Mouse (Mus musculus) CD4-positive, CD25-positive, alpha-beta regulatory T cell, adult 2 months (primary cell): ENCODE results near the gene Gpx4.

Experiments
- DNase-seq: peaks from one replicate; pipeline ENCODE4 v3.0.0-alpha.2; 2012; ENCODE audit warnings: low read depth, low spot score

Gene Gpx4

DNA sequence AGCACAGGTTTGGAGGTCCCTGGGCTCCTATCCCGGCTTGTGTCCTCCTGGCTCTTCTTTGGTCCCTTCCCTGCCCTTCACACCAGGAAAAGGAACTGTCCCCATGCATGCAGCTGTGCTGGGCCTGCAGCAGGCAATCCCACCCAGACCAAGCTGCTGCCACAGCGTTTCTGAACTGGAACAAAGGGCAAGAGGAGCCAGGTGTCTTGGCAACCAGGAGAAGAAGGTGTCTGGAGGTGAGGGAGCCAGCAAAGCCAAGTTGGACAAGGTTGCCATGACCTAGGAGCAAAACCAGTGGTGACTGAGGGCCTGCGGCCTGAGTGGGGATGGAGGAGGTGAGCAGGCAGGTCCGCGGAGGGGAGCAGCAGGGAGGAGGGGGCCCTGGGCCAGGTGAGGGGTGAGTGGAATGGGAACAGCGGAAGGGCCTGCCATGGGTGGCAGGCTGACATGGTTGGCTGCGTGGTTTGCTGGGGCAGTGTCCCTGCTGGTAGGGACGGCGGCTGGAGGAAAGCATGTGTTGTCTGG, at the start of gene Gpx4:
Gpx4 (plus strand) TSS at position 126 of the 525 bp plus-strand sequence.
- no peak for DNase-seq

DNA sequence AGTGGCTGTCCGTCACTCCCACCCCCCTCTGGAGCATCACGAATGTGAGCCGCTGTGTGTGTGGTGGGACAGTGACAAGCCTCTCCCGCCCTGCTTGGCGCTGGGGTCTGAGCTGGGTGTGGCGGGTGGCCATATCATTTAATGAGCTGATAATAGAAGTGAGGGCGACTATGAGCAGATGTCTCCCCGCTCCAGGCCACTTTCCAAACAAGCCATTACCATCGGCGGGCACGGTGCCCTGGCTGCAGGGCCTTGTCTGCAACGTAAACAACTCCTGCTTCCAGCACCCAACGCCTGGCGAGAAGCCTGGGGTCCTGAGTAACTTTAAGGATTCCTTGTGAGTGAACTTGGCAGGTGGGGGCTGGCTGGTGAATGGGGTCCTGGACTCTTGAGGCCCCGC, 49.1 kb upstream of the Gpx4 start:
- no peak for DNase-seq

DNA sequence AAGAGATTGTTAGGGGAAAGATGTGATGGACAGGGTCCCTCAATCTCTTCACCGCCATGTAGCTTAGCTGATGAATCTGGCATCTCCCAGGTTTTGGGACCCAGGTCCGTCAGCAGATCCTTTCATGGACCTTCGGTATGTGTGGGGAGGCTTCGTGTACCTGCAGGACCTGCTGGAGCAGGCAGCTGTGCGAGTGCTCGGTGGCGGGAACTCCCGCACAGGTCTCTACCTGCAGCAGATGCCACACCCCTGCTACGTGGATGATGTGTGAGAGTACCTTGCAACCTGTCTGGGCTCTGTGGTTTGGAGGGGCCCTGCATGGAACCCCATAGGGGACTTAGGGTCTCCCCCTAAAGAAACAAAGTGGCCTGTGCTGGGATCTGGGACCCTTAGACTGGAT, 45.0 kb upstream of the Gpx4 start:
- DNase-seq, result no peak

DNA sequence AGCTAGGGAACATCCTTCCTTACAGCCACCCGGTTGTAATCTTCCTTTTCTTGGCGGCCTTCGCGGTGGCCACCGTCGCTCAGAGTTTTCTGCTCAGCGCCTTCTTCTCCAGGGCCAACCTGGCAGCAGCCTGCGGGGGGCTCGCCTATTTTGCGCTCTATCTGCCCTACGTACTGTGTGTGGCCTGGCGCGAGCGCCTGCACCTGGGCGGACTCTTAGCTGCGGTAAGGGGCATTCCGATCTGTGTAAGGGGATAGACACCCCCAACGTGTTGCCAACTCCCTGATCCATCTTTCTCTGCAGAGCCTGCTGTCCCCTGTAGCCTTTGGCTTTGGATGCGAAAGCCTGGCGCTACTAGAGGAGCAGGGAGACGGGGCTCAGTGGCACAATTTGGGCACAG, 44.1 kb upstream of the Gpx4 start:
- no peak for DNase-seq

DNA sequence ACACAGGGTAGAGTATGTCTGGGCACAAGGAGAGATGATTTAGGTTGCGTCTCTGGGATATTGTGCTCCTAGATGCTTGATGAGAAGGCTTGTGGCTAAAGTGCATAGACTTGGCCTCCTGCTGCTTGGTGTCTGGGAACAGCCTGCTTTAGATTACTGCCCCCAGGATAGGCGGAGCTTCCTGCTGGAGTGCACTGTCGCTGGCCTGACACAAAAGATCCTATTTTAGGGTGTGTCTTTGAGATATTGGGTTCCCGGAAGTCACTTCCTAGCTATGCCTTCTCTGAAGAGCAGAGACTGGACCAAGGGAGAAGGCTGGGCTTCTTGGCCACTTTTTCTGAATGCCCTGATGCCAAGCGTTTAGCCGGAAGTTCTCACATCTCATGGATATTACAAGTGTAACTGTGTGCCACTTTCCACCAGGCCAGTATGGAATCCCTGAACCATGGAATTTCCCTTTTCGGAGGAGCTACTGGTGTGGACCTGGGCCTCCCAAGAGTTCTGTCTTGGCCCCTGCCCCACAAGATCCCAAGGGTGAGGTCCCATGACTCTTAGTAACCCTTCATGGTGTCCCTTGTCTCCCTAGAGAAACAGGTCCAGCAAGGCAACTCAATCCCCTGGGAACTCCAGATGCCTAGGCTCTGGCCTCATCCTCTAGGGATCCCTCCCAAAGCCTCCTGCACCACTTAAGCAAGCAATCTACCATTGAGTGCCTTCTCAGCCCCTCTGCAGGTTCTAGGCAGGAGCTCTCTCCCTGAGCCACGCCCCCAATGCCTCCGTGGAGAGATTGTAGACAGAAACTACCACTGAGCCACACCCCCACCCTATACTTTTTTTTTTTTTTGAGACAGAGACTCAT, 43.4 kb upstream of the Gpx4 start:
- DNase-seq, result no peak

DNA sequence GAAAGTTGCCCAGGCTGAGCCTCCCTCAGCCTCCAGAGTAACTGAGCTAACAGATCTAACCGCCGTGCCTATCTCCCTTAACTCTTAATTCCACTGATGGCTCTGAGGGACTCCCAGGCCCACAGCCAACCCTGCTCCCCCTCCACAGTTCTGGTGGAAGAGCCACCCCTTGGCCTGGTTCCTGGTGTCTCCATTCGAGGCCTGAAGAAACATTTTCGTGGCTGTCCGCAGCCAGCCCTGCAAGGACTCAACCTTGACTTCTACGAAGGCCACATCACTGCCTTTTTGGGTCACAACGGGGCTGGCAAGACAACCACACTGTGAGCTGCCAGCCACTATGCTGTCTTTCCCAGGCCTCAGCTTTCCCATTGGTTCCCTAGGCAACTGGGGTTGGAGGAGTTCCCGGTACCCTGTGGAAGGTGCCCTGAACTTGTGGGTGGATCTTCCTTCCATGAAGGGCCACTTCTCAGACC, 42.7 kb upstream of the Gpx4 start:
- no peak for DNase-seq

DNA sequence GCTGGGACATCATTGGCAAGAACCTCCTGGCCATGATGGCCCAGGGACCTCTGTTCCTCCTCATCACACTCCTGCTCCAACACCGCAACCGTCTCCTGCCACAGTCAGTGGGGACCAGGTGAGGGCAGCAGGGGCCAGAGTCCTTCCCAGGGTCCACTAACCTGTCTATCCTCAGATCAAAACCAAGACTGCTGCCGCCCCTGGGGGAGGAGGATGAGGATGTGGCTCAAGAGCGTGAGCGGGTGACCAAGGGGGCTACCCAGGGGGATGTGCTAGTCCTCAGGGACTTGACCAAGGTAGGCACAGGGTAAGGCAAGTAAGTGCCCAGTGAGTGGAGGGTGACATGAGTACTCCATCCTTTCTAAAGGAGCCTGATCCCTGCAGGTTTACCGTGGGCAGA, 35.2 kb upstream of the Gpx4 start:
- no peak for DNase-seq

DNA sequence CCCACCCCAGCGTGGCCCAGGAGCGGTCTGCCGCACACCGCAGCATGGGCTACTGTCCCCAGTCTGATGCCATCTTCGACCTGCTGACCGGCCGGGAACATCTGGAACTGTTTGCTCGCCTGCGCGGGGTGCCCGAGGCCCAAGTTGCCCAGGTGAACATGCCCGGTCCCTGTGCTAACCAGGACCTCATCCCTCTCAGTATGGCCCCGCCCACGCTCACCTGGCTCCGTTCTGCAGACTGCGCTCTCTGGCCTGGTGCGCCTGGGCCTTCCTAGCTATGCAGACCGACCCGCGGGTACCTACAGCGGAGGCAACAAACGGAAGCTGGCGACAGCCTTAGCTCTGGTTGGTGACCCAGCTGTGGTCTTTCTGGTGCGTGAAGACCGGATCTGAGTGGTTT, 33.4 kb upstream of the Gpx4 start:
- no peak for DNase-seq

DNA sequence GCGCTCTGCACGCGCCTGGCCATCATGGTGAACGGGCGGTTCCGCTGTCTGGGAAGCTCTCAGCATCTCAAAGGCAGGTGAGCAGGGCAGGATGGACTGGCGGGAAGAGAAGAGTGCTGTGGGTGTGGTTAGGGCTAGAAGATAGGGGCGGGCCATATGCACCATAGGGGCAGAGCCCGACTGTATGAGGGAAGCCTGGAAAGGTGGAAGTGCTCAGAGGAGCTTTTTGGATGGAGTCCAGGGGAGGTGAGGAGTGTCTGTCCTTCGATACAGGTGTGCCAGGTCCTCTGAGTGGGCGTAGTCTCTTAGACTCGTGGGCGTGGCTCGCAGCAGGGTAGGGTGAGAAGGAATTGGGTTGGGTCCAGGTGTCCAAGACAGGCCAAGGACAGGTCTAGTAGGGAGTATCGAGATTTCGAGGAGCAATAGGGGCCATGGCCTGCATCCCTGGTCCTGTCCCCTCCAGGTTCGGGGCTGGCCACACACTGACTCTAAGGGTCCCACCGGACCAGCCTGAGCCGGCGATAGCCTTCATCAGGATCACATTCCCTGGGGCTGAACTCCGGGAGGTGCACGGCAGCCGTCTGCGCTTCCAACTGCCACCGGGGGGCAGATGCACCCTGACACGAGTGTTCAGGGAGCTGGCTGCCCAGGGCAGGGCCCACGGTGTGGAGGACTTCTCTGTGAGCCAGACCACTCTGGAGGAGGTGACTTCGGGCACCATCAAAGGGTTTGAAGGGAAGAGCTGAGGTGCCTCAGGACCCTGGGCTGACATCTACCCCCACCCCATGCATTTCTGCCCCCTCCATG, 32.3 kb upstream of the Gpx4 start:
- DNase-seq, result peak; percentile 57

DNA sequence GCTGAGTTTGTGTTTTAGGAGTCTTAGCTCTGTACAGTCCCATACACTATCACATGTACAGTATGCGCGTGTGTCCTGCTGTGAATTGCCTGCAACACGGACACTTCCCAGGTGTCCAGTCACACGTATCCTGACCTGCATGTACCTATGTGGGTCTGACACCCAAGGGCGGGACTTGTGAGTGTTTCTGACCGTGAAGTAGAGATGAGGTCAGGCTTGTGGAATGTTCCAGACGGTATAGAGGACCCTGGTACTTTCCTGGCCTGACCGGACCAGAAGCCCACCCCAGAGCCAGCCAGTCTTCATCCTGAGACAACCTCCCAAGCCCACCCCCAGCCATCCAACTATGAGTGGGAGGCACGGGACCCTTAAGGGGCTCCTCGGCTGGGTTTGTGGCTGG, 31.4 kb upstream of the Gpx4 start:
- no peak for DNase-seq

DNA sequence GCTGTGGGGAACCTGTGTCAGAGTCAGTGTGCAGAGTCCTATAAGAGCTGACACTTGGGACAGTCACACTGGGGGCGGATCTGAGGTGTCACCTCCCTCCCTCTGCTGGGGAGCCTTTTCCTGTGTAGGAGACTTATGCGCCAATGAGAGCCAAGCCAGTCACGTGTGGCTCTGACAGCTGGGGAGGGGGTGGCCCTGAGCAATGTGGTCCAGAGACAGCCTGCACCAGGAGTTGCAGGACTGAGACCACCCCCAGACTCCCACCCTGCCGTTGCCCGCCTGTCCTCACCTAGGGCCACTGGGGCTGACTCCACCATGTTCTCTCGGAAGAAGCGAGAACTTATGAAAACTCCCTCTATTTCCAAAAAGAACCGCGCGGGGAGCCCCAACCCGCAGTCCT, 30.5 kb upstream of the Gpx4 start, which contains the start of gene Arhgap45:
Arhgap45 (plus strand) TSS at position 143 of the 400 bp plus-strand sequence.
- peak; percentile 93 for DNase-seq

DNA sequence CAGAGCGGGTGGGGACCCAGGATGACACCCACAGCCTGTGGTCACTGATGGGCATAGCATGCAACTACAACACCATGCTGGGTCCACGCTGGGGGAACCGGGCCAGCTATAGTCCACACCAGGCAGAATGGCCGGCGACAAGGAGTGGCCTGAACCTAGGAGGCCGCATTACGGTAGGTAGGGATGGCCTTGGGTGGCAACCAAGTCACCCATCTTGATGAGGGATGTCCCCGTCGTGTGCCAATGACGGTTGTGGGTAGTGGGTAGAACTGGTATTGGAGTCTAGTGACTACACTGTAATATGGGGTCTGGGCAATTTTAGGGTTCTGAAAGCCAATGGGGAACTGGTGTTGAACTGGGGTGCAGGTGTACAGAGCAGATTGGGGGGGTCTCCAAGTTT, 30.0 kb upstream of the Gpx4 start:
- DNase-seq, result peak; percentile 71

DNA sequence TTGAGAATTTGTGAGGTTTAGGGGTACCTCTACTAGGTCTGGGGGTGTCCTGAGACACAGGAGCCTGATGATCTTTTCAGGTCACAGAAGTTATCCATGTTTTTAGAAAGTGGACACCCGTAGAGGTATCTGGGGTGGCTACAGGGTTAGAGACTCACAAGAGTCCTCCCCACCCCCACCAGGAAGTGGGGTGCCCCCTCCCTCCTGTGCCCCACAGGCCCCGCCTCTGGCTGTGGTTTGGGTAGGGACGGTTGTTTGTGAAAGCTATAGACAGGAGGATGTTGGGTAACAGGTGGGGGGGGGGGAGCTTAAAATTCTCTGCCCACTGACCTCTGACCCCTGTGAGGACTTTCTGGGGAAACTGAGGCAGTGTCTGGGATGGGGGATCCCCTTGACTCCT, 29.6 kb upstream of the Gpx4 start:
- peak; percentile 94 for DNase-seq

DNA sequence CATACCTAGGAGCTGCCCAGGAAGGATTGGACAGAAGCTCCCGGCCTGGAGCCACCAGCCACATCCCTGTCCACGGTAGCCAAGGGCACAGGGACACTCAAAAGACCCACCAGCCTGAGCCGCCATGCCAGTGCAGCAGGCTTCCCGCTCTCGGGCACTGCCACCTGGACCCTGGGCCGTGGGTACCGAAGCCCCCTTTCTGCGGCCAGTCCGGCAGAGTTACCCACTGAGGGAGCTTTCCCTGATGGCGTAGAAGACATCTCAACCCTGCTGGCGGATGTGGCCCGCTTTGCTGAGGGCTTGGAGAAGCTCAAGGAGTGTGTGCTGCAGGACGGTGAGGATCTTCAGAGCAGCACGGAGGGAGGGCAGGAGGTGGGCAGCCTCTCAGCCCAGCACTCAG, 29.2 kb upstream of the Gpx4 start:
- DNase-seq, result peak; percentile 65

DNA sequence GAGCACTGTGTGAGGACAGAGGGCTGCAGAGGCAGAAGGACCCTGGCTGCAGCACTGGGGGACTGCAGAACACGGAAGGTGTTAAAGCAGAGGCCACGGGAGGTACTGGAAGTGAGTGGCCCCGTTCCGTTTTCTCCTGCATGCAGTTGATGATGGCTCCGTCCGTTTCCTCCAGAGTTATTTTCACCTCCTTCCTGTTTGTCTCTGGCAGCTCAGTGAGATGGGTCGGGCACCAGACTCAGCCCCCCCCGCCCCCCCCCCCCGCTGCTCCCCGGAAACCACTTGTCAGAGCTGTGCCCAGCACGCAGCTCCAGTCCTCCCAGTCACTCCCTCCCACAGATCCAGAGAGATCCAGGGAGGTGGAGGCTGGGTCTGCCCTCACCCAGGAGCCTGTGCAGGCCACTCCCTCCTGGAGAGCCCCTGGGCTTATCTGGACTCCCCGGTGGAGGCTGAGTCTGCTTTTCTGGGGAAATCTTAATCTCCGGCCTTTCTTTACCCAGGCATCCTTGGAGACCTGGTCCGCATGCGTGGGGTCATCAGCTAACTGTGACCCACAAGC, 28.1 kb upstream of the Gpx4 start:
- peak; percentile 77 for DNase-seq

DNA sequence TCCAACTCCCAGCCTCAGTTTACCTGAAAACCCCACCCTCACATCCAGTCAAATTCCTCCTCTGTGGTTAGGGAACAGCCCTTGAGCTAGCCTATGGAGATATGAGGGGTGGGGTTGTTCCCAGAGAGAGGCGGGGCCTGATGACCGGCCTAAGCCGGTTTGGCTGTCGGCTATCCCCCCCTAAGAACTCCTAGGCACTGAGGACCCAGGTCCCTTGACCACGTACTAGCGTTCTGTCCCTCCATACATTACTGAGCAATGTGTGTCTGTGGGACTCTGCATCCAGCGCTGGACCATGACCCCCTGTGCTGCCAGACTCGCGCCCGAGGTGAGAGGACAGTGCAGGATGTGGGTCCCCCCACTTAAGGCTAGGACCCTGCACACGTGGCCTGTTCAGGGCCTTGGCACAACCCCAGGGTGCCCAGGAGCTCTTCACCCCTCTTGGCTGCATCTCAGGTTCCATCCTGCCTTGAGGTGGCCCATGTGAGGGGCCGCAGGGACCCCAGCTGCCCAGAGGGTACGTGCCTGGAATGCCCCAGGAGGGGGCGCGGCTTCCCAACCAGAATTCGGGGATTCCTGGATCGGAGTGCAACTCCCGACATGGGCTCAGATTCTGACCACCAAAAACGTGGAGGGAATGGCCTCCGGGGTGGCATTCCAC, 27.4 kb upstream of the Gpx4 start:
- no peak for DNase-seq

DNA sequence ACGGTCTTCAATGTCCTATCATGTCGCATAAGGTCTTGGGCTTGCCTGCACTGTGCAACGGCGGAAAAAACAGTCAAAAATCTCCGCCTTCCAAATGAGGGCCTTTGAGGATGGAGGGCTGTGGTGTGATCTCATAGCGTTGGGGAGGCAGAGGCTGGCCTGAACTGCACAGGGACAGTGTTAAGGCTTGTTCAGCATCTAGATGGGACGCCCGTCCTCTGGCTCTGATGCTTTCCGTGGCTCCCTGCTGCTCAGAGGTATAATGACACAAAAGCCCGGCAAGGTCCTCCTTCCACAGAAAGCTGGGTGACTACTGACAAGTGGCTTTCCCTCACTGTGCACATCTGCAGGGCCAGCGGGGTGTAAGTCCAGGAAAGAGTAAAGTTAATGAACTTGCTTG, 26.8 kb upstream of the Gpx4 start:
- peak; percentile 42 for DNase-seq

DNA sequence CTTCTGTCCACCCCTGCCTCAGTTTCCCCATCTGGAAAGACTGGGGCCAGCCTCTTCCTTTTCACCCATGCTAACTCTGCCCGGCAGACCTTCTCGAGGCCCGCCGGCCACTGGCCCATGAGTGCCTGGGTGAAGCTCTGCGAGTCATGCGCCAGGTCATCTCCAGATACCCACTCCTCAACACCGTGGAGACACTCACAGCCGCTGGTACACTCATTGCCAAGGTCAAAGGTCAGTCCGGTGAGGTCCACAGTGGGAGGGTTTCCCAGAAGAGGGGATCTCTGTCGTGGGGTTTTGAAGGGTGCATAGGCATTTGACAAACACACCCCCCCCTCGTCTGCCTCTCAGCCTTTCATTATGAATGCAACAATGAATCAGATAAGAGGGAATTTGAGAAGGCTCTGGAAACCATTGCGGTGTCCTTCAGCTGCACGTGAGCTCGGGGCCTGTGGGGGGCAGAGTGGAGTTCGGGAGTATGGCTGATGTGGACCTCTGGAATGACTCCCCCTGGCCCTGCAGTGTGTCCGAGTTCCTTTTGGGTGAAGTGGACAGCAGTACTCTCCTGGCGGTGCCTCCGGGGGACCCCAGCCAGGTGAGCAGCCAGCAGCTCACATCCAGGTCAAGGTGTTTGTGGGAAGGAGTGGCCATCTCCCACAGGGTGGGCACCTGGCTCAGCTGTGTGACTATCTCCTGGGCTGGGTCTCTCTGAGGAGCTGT, 26.2 kb upstream of the Gpx4 start:
- peak; percentile 44 for DNase-seq

DNA sequence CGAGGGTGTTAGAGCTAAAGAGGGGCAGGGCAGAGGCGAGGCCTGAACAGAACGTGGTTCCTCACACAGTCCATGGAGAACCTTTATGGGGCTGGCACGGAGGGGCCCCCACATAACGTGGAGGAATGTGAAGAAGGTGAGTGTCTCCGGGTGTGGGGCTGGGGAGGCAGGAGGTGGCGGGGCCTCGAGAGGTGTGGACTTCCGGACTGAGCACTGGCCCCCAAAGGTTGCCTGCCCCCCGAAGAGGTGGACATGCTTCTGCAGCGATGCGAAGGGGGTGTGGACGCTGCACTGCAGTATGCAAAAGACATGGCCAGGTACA, 25.7 kb upstream of the Gpx4 start:
- DNase-seq, result no peak

DNA sequence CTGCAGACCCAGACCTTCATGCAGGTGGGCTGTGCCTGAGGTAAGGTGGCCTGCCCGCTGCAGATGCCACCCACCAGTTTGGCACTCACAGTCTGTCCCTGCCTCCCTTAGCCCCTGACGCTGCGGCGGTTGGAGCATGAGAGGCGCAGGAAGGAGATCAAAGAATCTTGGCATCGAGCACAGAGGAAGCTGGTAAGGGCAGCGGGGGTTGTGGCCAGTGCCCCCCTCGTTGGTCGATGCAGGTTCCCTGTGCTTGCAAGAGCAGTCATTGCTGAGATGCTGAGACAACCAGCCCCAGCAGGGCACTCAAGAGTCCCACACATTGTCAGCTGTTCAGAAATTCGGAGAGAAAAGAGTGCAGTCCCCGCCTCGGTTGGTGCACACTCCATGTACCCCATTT, 24.8 kb upstream of the Gpx4 start:
- DNase-seq, result peak; percentile 70

DNA sequence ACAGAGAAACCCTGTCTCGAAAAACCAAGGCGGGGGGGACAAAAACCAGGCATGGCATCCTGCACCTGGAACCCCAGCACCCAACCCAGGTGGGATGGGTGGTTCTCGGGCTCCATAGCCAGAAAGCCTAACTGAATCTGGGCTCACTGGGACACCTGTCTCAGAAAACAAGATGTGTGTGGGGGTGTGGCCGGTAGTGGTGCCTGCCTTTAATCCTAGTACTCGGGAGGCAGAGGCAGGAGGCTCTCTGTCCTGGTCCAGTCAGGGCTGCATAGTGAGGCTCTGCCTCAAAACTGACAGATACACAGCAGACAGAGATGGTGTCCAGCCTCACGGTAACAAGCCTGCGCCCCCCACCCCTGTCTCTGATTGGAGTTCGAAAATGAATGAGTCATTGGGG, 24.2 kb upstream of the Gpx4 start:
- peak; percentile 42 for DNase-seq
